Mouse (Mus musculus): ENCODE data around the gene Rreb1. TPM values are rescaled to one million over a fixed set of nuclear protein-coding genes. Genes with fewer than 3 reads are reported as not detected.

The Rreb1 gene
- total and polyA plus RNA-seq, 3 experiments = 8.1 to 34.0 TPM; not detected in 1

DNA sequence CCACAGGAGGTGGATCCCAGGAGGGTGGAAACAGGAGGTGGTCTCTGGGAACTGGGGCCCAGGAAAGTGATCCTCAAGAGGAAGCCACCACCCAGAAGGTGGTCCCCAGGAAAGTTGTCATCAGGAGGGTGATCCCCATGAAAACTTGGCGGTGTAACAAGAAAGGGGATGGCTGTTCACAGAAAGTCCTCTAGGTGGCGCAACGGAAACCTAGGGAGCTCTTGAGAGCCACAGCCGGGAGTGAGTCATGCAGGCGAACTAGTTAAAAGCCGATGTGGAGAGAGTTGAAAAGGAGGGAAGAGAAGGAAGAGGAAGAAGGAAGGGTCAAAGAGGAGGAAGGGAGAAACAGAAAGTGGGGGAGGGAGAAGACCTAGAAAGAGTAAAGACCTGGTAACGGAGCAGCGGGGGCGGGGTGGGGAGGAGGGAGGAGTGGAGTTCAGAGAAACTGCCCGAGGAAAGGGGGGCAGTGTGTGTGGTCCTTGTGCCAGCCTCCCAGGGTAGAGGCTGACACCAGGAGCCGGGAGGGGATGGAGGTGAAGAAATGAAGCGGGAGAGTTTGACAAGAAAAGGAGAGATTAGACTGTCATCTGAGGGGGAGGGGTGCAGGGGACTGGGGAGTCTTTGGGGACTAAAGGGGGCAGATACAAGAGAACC is 185.3 kb downstream of the Rreb1 start (continued):
- no peak for TF ChIP-seq ZMIZ1 (IDR thresholded peaks at IDR 0.05; ENCODE audit: low read depth, low read length)
- peak; percentile 87 for TF ChIP-seq SIN3A (IDR thresholded peaks at IDR 0.05; ENCODE audit: low read length)
- TF ChIP-seq POLR2AphosphoS5 (IDR thresholded peaks at IDR 0.05; ENCODE audit: borderline replicate concordance, low read depth, low read length) = no peak
- TF ChIP-seq ETS1 (IDR thresholded peaks at IDR 0.05; ENCODE audit: low read depth, low read length) = peak; percentile 73; the same call in 1 of the 2 replicates

DNA sequence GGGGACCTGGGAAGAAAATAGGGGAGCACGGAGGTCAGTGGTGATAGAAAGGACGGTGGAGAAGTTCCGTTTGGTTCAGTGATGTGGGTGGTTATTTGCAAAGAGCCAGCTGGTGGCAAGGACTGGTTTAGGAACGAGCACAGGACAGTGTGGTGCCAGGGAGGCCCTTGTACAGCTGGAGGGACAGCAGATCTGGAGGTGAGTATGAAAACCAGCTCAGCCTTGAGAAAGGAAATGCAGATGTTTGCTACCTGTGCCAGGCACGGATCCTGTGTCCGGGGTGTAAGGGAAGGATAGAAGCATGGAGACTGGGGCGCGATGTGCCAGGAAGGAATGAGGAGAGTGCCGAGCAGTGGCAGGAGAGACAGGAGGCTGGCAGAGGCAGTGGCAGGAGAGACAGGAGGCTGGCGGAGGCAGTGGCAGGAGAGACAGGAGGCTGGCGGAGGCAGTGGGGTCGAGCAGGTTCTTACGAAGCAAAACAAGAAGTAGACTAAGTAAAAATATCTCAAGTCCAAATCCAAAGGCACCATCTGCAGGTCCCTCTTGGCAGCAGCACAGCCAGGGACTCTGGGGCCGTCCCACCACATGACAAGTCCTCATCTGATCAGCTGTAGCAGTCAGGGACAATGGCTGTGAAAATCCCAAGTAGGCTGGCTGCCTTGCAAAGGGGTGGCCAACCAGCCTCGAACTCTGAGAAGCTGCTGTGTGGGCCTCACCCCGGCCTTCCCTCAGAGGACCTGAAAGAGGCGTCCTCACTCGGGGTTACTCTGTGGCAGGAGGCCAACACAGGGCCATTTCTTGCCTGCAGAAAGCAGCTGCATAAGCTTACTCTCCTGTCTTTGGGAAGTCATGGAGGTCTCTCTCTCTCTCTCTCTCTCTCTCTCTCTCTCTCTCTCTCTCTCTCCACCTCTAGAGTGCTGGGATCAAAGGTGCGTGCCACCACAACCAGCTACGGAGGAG is 186.2 kb downstream of the Rreb1 start:
- peak overlapping the region; percentile 77 for H3K27ac ChIP-seq (ENCODE audit: control insufficient read depth, low read depth, low read length)
- TF ChIP-seq ETS1 (IDR thresholded peaks at IDR 0.05; ENCODE audit: low read depth, low read length) (peak; percentile 79), USF1 (IDR thresholded peaks at IDR 0.05; ENCODE audit: low read depth, low read length) (peak; percentile 73), CHD1 (IDR thresholded peaks at IDR 0.05; ENCODE audit: low read depth, low read length) (no peak), ZC3H11A (IDR thresholded peaks at IDR 0.05; ENCODE audit: low read depth, low read length) (peak; percentile 50), ELF1 (IDR thresholded peaks at IDR 0.05; ENCODE audit: low read depth, low read length) (no peak), SIN3A (IDR thresholded peaks at IDR 0.05; ENCODE audit: low read length) (peak; percentile 72; the same call in 1 of the 2 replicates), BHLHE40 (IDR thresholded peaks at IDR 0.05; ENCODE audit: borderline replicate concordance, low read depth, low read length) (no peak), NELFE (IDR thresholded peaks at IDR 0.05; ENCODE audit: low read depth, low read length) (no peak), TBP (IDR thresholded peaks at IDR 0.05; ENCODE audit: low read depth, low read length) (0 out of 2 replicates have a peak, but pooled peaks have one; percentile 29), MXI1 (IDR thresholded peaks at IDR 0.05; ENCODE audit: low read depth, low read length) (peak; percentile 69), RAD21 (IDR thresholded peaks at IDR 0.05; ENCODE audit: low read depth, low read length) (peak; percentile 55), NRF1 (IDR thresholded peaks at IDR 0.05; ENCODE audit: insufficient read depth, low read depth, low read length, poor library complexity, severe bottlenecking) (no peak), MAFK (IDR thresholded peaks at IDR 0.05; ENCODE audit: borderline replicate concordance, low read depth, low read length) (no peak), ZNF384 (IDR thresholded peaks at IDR 0.05; ENCODE audit: low read depth, low read length) (no peak), MYC (IDR thresholded peaks at IDR 0.05; ENCODE audit: low read depth, low read length) (no peak), EP300 (IDR thresholded peaks at IDR 0.05; ENCODE audit: low read depth in 1 of 2, low read length in 2 of 2) (no peak), TCF12 (IDR thresholded peaks at IDR 0.05; ENCODE audit: low read depth, low read length) (peak; percentile 41; the same call in 1 of the 2 replicates), USF2 (IDR thresholded peaks at IDR 0.05; ENCODE audit: borderline replicate concordance in 1 of 2, insufficient read depth in 1 of 2, low read depth in 1 of 2, low read length in 2 of 2) (no peak), UBTF (IDR thresholded peaks at IDR 0.05; ENCODE audit: borderline replicate concordance, insufficient read depth, low read depth, low read length) (0 out of 2 replicates have a peak, but pooled peaks have one; percentile 60), TAL1 (IDR thresholded peaks at IDR 0.05; ENCODE audit: low read length) (peak; percentile 33; the same call in 1 of the 2 replicates), GABPA (IDR thresholded peaks at IDR 0.05; ENCODE audit: low read depth, low read length) (no peak), KAT2A (conservative IDR thresholded peaks at IDR 0.05; ENCODE audit: low read depth, low read length) (no peak), GATA1 (IDR thresholded peaks at IDR 0.05; ENCODE audit: low read depth, low read length) (no peak), POLR2A (IDR thresholded peaks at IDR 0.05; ENCODE audit: control insufficient read depth in 1 of 2, insufficient read depth in 1 of 2, low read depth in 1 of 2, low read length in 2 of 2, poor library complexity in 1 of 2) (no peak; a peak in 1 of 4 replicates), CTCF (IDR thresholded peaks at IDR 0.05 in 2 of 3, conservative IDR thresholded peaks at IDR 0.05 in 1 of 3; ENCODE audit: control insufficient read depth in 1 of 3, insufficient read depth in 1 of 3, low read depth in 2 of 3, low read length in 3 of 3, poor library complexity in 1 of 3, severe bottlenecking in 1 of 3) (peak in 2 of 3 experiments; percentile 46 to 47; a peak in 4 of 6 replicates), MEF2A (IDR thresholded peaks at IDR 0.05; ENCODE audit: extremely low read depth, insufficient replicate concordance, low read depth, low read length, poor library complexity, severe bottlenecking) (no peak), JUND (IDR thresholded peaks at IDR 0.05; ENCODE audit: low read depth, low read length) (no peak), MYB (IDR thresholded peaks at IDR 0.05; ENCODE audit: low read depth, low read length) (no peak)

More for the DNA sequence above, 186.2 kb downstream of the Rreb1 start:
- Histone ChIP-seq H3K4me3 (ENCODE audit: control insufficient read depth in 1 of 2, insufficient read depth in 1 of 2, low read depth in 2 of 2, low read length in 2 of 2) (peak overlapping the region; percentile 62 to 83), H3K79me2 (ENCODE audit: control insufficient read depth, insufficient read depth, low read length, poor library complexity) (no peaks in the 10 kb centered on the region; the same call in 1 of the 2 replicates), H3K4me1 (ENCODE audit: control insufficient read depth in 1 of 2, insufficient read depth in 2 of 2, low read length in 2 of 2) (peaks cover 13 to 25% of the 10 kb centered on the region in 2 experiments; a peak in 3 of 4 replicates), H3K36me3 (ENCODE audit: control insufficient read depth in 1 of 2, insufficient read depth in 2 of 2, low read length in 2 of 2) (peaks cover 0 to 11% of the 10 kb centered on the region in 2 experiments; a peak in 2 of 4 replicates), H3K27me3 (ENCODE audit: control insufficient read depth in 1 of 2, insufficient read depth in 2 of 2, low read length in 2 of 2) (no peaks in the 10 kb centered on the region), H3K9ac (ENCODE audit: control insufficient read depth, low read depth, low read length, poor library complexity, severe bottlenecking) (peak overlapping the region; percentile 73), H3K9me3 (replicated peaks; ENCODE audit: insufficient read depth, low read length) (no peaks in the 10 kb centered on the region)
- peak; percentile 86 for DNase-seq (ENCODE audit: low read depth, low spot score)
